Mouse (Mus musculus) hindbrain, embryonic 16.5 days (tissue): ENCODE results near the gene Trrap. TPM values are rescaled to one million over a fixed set of nuclear protein-coding genes. Genes with fewer than 3 reads are reported as not detected.

ENCODE experiments used
- ATAC-seq: fragments of 200-750 bp; cut with Nextera tagmentation; 2 replicates; pipeline ENCODE4 v1.8.0; 2017; ENCODE audit warnings: moderate TSS enrichment, moderate library complexity
- H3K27ac ChIP-seq: fragments of 300-500 bp; sonication (generic); 2 replicates; pipeline ENCODE4 v1.5.1; 2014; ENCODE audit warnings: low read depth, mild to moderate bottlenecking, control low read depth, low read length, moderate library complexity
- H3K27me3 ChIP-seq: fragments of 300-500 bp; sonication (generic); replicated peaks from 2 replicates; pipeline ENCODE4 v1.6.1; 2014; ENCODE audit warnings: low read length; ENCODE audit not compliant: control insufficient read depth, insufficient read depth
- H3K36me3 ChIP-seq: fragments of 300-500 bp; sonication (generic); 2 replicates; pipeline ENCODE4 v1.6.1; 2014; ENCODE audit warnings: mild to moderate bottlenecking, low read length, moderate library complexity, mixed read lengths; ENCODE audit not compliant: control insufficient read depth, insufficient read depth
- H3K4me1 ChIP-seq: fragments of 300-500 bp; sonication (generic); 2 replicates; pipeline ENCODE4 v1.6.1; 2014; ENCODE audit warnings: low read depth, low read length; ENCODE audit not compliant: control insufficient read depth, insufficient read depth
- H3K4me2 ChIP-seq: fragments of 300-500 bp; sonication (generic); 2 replicates; pipeline ENCODE4 v1.6.1; 2014; ENCODE audit warnings: mild to moderate bottlenecking, low read length, control low read depth, moderate library complexity
- H3K4me3 ChIP-seq: fragments of 300-500 bp; sonication (generic); 2 replicates; pipeline ENCODE4 v1.5.1; 2014; ENCODE audit warnings: mild to moderate bottlenecking, low read length, control low read depth, moderate library complexity
- H3K9ac ChIP-seq: fragments of 300-500 bp; sonication (generic); 2 replicates; pipeline ENCODE4 v1.6.1; 2014; ENCODE audit warnings: low read depth, mild to moderate bottlenecking, control low read depth, low read length, moderate library complexity
- H3K9me3 ChIP-seq: fragments of 300-500 bp; sonication (generic); 2 replicates; pipeline ENCODE4 v1.6.1; 2014; ENCODE audit warnings: mild to moderate bottlenecking, low read length, moderate library complexity; ENCODE audit not compliant: control insufficient read depth
- WGBS: fragments of 180-500 bp; shearing (Covaris S2); extraction: QIAGEN DNeasy Blood & Tissue Kit; methylation state at CpG from one replicate; pipeline ENCODE4 v1.1.7; 2014; 5-methylcytosine and 5-hydroxymethylcytosine counted together
- polyA plus RNA-seq: library from polyadenylated mRNA; unstranded; fragments of >200 nt; fragmentation: Nextera tagmentation; extraction: Ambion mirVana; gene quantifications from 2 replicates; pipeline ENCODE4 v1.2.1, GENCODE M21; 2015

Trrap gene
- polyA plus RNA-seq, 1 experiment from 2014 or later: 60.3 TPM

GRCm38 (mm10) chr5:144849932-144850331 lies 82.4 kb downstream of the Trrap start:
- no peaks in the 10 kb centered on the region for H3K27me3 ChIP-seq

GRCm38 (mm10) chr5:144851820-144852219 lies 84.3 kb downstream of the Trrap start:
- H3K27me3 ChIP-seq: no peaks in the 10 kb centered on the region
- 97% methylated on average over 3 of the region's 3 CpGs for WGBS
- no peak overlapping the region for H3K4me3 ChIP-seq
- ATAC-seq: no peak
- peaks cover 68% of the 10 kb centered on the region for H3K36me3 ChIP-seq
- H3K9ac ChIP-seq: no peak overlapping the region
- no peaks in the 10 kb centered on the region for H3K4me1 ChIP-seq
- no peak overlapping the region for H3K4me2 ChIP-seq
- H3K9me3 ChIP-seq: no peaks in the 10 kb centered on the region
- no peak overlapping the region for H3K27ac ChIP-seq

More at GRCm38 (mm10) chr5:144849932-144850331, 82.4 kb downstream of the Trrap start:
- ATAC-seq: no peak
- 92% methylated on average over 10 of the region's 10 CpGs for WGBS
- Histone ChIP-seq H3K4me1 (no peaks in the 10 kb centered on the region), H3K9ac (no peak overlapping the region), H3K27ac (no peak overlapping the region), H3K4me2 (no peak overlapping the region), H3K36me3 (peaks cover 83% of the 10 kb centered on the region), H3K4me3 (no peak overlapping the region), H3K9me3 (no peaks in the 10 kb centered on the region)

- Histone ChIP-seq H3K4me3 (no peak overlapping the region), H3K27me3 (no peaks in the 10 kb centered on the region), H3K27ac (no peak overlapping the region), H3K36me3 (peaks cover 64% of the 10 kb centered on the region), H3K9me3 (no peaks in the 10 kb centered on the region), H3K4me2 (no peak overlapping the region), H3K4me1 (no peaks in the 10 kb centered on the region), H3K9ac (no peak overlapping the region)
- no peak for ATAC-seq
- 93% methylated on average over 5 of the region's 5 CpGs for WGBS
Measured at GRCm38 (mm10) chr5:144853931-144854330, 86.4 kb downstream of the Trrap start.

- WGBS: 58% methylated on average over 6 of the region's 6 CpGs
- ATAC-seq: no peak
- Histone ChIP-seq H3K36me3 (peaks cover 64% of the 10 kb centered on the region), H3K4me1 (no peaks in the 10 kb centered on the region), H3K27me3 (no peaks in the 10 kb centered on the region), H3K9me3 (no peaks in the 10 kb centered on the region; the same call in 1 of the 2 replicates), H3K27ac (no peak overlapping the region), H3K4me2 (no peak overlapping the region), H3K4me3 (no peak overlapping the region), H3K9ac (no peak overlapping the region)
Measured at GRCm38 (mm10) chr5:144855936-144856335, 88.4 kb downstream of the Trrap start.

GRCm38 (mm10) chr5:144858527-144858926 lies 91.0 kb downstream of the Trrap start:
- H3K9ac ChIP-seq: no peak overlapping the region
- no peak overlapping the region for H3K4me3 ChIP-seq
- H3K36me3 ChIP-seq: peaks cover 50% of the 10 kb centered on the region
- H3K27ac ChIP-seq: no peak overlapping the region
- no peaks in the 10 kb centered on the region; the same call in 1 of the 2 replicates for H3K9me3 ChIP-seq
- H3K27me3 ChIP-seq: no peaks in the 10 kb centered on the region
- ATAC-seq: no peak
- no peak overlapping the region for H3K4me2 ChIP-seq
- 94% methylated on average over 15 of the region's 15 CpGs for WGBS
- H3K4me1 ChIP-seq: no peaks in the 10 kb centered on the region

- Histone ChIP-seq H3K9ac (no peak overlapping the region), H3K9me3 (no peaks in the 10 kb centered on the region; the same call in 1 of the 2 replicates), H3K4me1 (no peaks in the 10 kb centered on the region), H3K27ac (no peak overlapping the region), H3K36me3 (peaks cover 44% of the 10 kb centered on the region), H3K27me3 (no peaks in the 10 kb centered on the region), H3K4me2 (no peak overlapping the region), H3K4me3 (no peak overlapping the region)
- no peak for ATAC-seq
- 98% methylated on average over 9 of the region's 9 CpGs for WGBS
Measured at GRCm38 (mm10) chr5:144859284-144859683, 91.8 kb downstream of the Trrap start.

GRCm38 (mm10) chr5:144860913-144861312 lies 93.4 kb downstream of the Trrap start:
- Histone ChIP-seq H3K27ac (no peak overlapping the region), H3K36me3 (peaks cover 37% of the 10 kb centered on the region), H3K27me3 (no peaks in the 10 kb centered on the region), H3K4me2 (no peak overlapping the region), H3K9me3 (no peaks in the 10 kb centered on the region; the same call in 1 of the 2 replicates), H3K4me3 (no peak overlapping the region), H3K4me1 (no peaks in the 10 kb centered on the region), H3K9ac (no peak overlapping the region)
- 93% methylated on average over 8 of the region's 8 CpGs for WGBS
- no peak for ATAC-seq

GRCm38 (mm10) chr5:144866923-144867322 lies 99.4 kb downstream of the Trrap start:
- no peak overlapping the region for H3K27ac ChIP-seq
- H3K36me3 ChIP-seq: no peaks in the 10 kb centered on the region
- H3K9ac ChIP-seq: no peak overlapping the region
- no peaks in the 10 kb centered on the region for H3K27me3 ChIP-seq
- no peak for ATAC-seq
- H3K4me3 ChIP-seq: no peak overlapping the region
- WGBS: 82% methylated on average over 8 of the region's 8 CpGs
- no peak overlapping the region for H3K4me2 ChIP-seq
- no peaks in the 10 kb centered on the region for H3K4me1 ChIP-seq
- no peaks in the 10 kb centered on the region for H3K9me3 ChIP-seq

GRCm38 (mm10) chr5:144869466-144869865 lies 101.9 kb downstream of the Trrap start:
- WGBS: 56% methylated on average over 7 of the region's 7 CpGs
- H3K4me2 ChIP-seq: no peak overlapping the region
- no peak for ATAC-seq
- H3K27me3 ChIP-seq: no peaks in the 10 kb centered on the region
- no peaks in the 10 kb centered on the region for H3K4me1 ChIP-seq
- no peaks in the 10 kb centered on the region for H3K36me3 ChIP-seq
- H3K27ac ChIP-seq: no peak overlapping the region
- H3K9me3 ChIP-seq: no peaks in the 10 kb centered on the region
- no peak overlapping the region for H3K9ac ChIP-seq
- H3K4me3 ChIP-seq: no peak overlapping the region

- H3K36me3 ChIP-seq: no peaks in the 10 kb centered on the region
- H3K4me2 ChIP-seq: no peak overlapping the region
- no peak overlapping the region for H3K9ac ChIP-seq
- WGBS: 86% methylated on average over 7 of the region's 7 CpGs
- no peak overlapping the region for H3K4me3 ChIP-seq
- ATAC-seq: no peak
- no peaks in the 10 kb centered on the region for H3K9me3 ChIP-seq
- no peaks in the 10 kb centered on the region for H3K4me1 ChIP-seq
- no peak overlapping the region for H3K27ac ChIP-seq
- no peaks in the 10 kb centered on the region for H3K27me3 ChIP-seq
Measured at GRCm38 (mm10) chr5:144870782-144871181, 103.2 kb downstream of the Trrap start.
